Comparison of ENCODE assay signal across 17 mouse cellular contexts in genomic region chr13:19234700-19235374, GRCm38 (mm10).
DNase-seq lines count a peak whose midpoint lies in the region; ATAC-seq and TF ChIP-seq lines count a peak whose summit lies in the region.
"Had no signal": no experiment of that assay in that cellular context is flagged by ENCODE, and none has a peak within 500 bp of the region (broad histone marks: within the 10 kb centered on the region; RNA-seq: fewer than 3 reads in every experiment).

No protein-coding gene starts in this region.

- H3K27me3 ChIP-seq in lung, postnatal 0 days (replicated peaks; ENCODE audit: insufficient read depth, low read length), result no peaks in the 10 kb centered on the region
- H3K27me3 ChIP-seq in liver, embryonic 14.5 days (ENCODE audit: control insufficient read depth, insufficient read depth, low read length), result no peaks in the 10 kb centered on the region
- no peaks in the 10 kb centered on the region for H3K27me3 ChIP-seq in midbrain, embryonic 15.5 days (replicated peaks)
- H3K27me3 ChIP-seq: forebrain, embryonic 13.5 days; heart, embryonic 13.5 days; hindbrain, embryonic 12.5 days had no signal

- no peaks in the 10 kb centered on the region for H3K9me3 ChIP-seq in lung, postnatal 0 days (ENCODE audit: low read length)
- H3K9me3 ChIP-seq in liver, embryonic 14.5 days (ENCODE audit: control insufficient read depth, low read length), result no peaks in the 10 kb centered on the region
- no peaks in the 10 kb centered on the region for H3K9me3 ChIP-seq in midbrain, embryonic 15.5 days
- H3K9me3 ChIP-seq: forebrain, embryonic 13.5 days; heart, embryonic 13.5 days; hindbrain, embryonic 12.5 days had no signal

- H3K4me3 ChIP-seq in lung, postnatal 0 days (ENCODE audit: low read depth, low read length), result no peak overlapping the region
- no peak overlapping the region for H3K4me3 ChIP-seq in lung, adult 2 months (replicated peaks; ENCODE audit: extremely low read depth, low read depth, low read length)
- no peak overlapping the region for H3K4me3 ChIP-seq in liver, embryonic 14.5 days (ENCODE audit: insufficient read depth in 1 of 2, low read depth in 2 of 2, low read length in 2 of 2)
- no peak overlapping the region for H3K4me3 ChIP-seq in midbrain, embryonic 15.5 days
- H3K4me3 ChIP-seq: forebrain, embryonic 13.5 days; heart, embryonic 13.5 days; hindbrain, embryonic 12.5 days had no signal

- no peak for TF ChIP-seq CTCF in lung, postnatal 0 days (IDR thresholded peaks at IDR 0.05)
- TF ChIP-seq CTCF in lung, adult 2 months (IDR thresholded peaks at IDR 0.05; ENCODE audit: insufficient read depth, low read length), result no peak
- TF ChIP-seq CTCF in liver, embryonic 14.5 days (IDR thresholded peaks at IDR 0.05; ENCODE audit: low read depth), result no peak

- H3K4me2 ChIP-seq in lung, postnatal 0 days (replicated peaks; ENCODE audit: low read depth, low read length), result no peak overlapping the region
- no peak overlapping the region for H3K4me2 ChIP-seq in liver, embryonic 14.5 days (ENCODE audit: low read depth)
- H3K4me2 ChIP-seq in midbrain, embryonic 15.5 days, result no peak overlapping the region
- H3K4me2 ChIP-seq: forebrain, embryonic 13.5 days; heart, embryonic 13.5 days; hindbrain, embryonic 12.5 days had no signal

- WGBS in lung, postnatal 0 days, result 61% methylated on average over 5 of the region's 5 CpGs
- WGBS in lung, adult 2 months, result 65% methylated on average over 5 of the region's 5 CpGs
- WGBS in liver, embryonic 14.5 days (ENCODE audit: insufficient replicate concordance), result 30% methylated on average over 5 of the region's 5 CpGs
- WGBS in midbrain, embryonic 15.5 days, result 68% methylated on average over 5 of the region's 5 CpGs

- H3K27ac ChIP-seq in lung, postnatal 0 days (ENCODE audit: low read length), result no peak overlapping the region
- no peak overlapping the region for H3K27ac ChIP-seq in liver, embryonic 14.5 days
- no peak overlapping the region for H3K27ac ChIP-seq in midbrain, embryonic 15.5 days
- H3K27ac ChIP-seq: forebrain, embryonic 13.5 days; heart, embryonic 13.5 days; hindbrain, embryonic 12.5 days had no signal

- TF ChIP-seq EP300 in lung, postnatal 0 days (IDR thresholded peaks at IDR 0.05), result no peak
- TF ChIP-seq EP300 in liver, embryonic 14.5 days (IDR thresholded peaks at IDR 0.05; ENCODE audit: low read depth), result no peak

- no peaks in the 10 kb centered on the region for H3K4me1 ChIP-seq in lung, postnatal 0 days (ENCODE audit: insufficient read depth, low read depth, low read length)
- no peaks in the 10 kb centered on the region for H3K4me1 ChIP-seq in lung, adult 2 months (ENCODE audit: control insufficient read depth, insufficient read depth, low read length)
- peaks cover 0 to 3% of the 10 kb centered on the region in 2 experiments; a peak in 2 of 4 replicates for H3K4me1 ChIP-seq in liver, embryonic 14.5 days (replicated peaks; ENCODE audit: control insufficient read depth in 2 of 2, insufficient read depth in 2 of 2, low read length in 1 of 2)
- no peaks in the 10 kb centered on the region for H3K4me1 ChIP-seq in midbrain, embryonic 15.5 days
- H3K4me1 ChIP-seq: forebrain, embryonic 13.5 days; heart, embryonic 13.5 days; hindbrain, embryonic 12.5 days had no signal

- H3K9ac ChIP-seq in lung, postnatal 0 days (replicated peaks; ENCODE audit: low read depth), result no peak overlapping the region
- no peak overlapping the region for H3K9ac ChIP-seq in liver, embryonic 14.5 days (replicated peaks)
- H3K9ac ChIP-seq in midbrain, embryonic 15.5 days, result no peak overlapping the region
- H3K9ac ChIP-seq: forebrain, embryonic 13.5 days; forebrain, postnatal 0 days; heart, embryonic 13.5 days; hindbrain, embryonic 12.5 days had no signal

- no peaks in the 10 kb centered on the region for H3K36me3 ChIP-seq in lung, postnatal 0 days (ENCODE audit: insufficient read depth, low read length)
- H3K36me3 ChIP-seq in liver, embryonic 14.5 days (replicated peaks; ENCODE audit: control insufficient read depth, insufficient read depth, low read depth), result no peaks in the 10 kb centered on the region
- H3K36me3 ChIP-seq in midbrain, embryonic 15.5 days (replicated peaks), result no peaks in the 10 kb centered on the region
- H3K36me3 ChIP-seq: heart, embryonic 13.5 days; hindbrain, embryonic 12.5 days had no signal

- TF ChIP-seq POLR2A in lung, adult 2 months (IDR thresholded peaks at IDR 0.05; ENCODE audit: borderline replicate concordance, extremely low read depth, low read depth, low read length), result no peak

- peak; percentile 3 for DNase-seq in lung, postnatal 0 days (ENCODE audit: low spot score)
- DNase-seq in lung, adult 2 months, result no peak
- no peak for DNase-seq in liver, embryonic 14.5 days (ENCODE audit: low read depth in 3 of 3, low spot score in 3 of 3)
- no peak for DNase-seq in gastrocnemius, postnatal 25 days
- DNase-seq: adrenal gland, adult 8-10 months; adrenal gland, postnatal 36 days; cerebellum, adult 2 months; forebrain, postnatal 0 days; gastrocnemius, postnatal 14 days; heart, adult 11 months; heart, postnatal 36 days had no signal

- ATAC-seq in lung, postnatal 0 days, result no peak
- peak; percentile 73 for ATAC-seq in granulocyte monocyte progenitor cell, adult 5-6 weeks (replicated peaks; ENCODE audit: poor library complexity, severe bottlenecking)
- peak; percentile 31; the same call in 1 of the 2 replicates for ATAC-seq in liver, embryonic 14.5 days (ENCODE audit: insufficient read depth)
- ATAC-seq in megakaryocyte-erythroid progenitor cell, adult 5-6 weeks (replicated peaks; ENCODE audit: low FRiP score, low TSS enrichment, poor library complexity, severe bottlenecking), result peak; percentile 67
- ATAC-seq in midbrain, embryonic 15.5 days (replicated peaks), result no peak
- ATAC-seq: forebrain, embryonic 13.5 days; forebrain, postnatal 0 days had no signal

Comparison
In these comparisons a context has a peak if more than half of its experiments do, and no peak if none do; other contexts are left out.
1. ATAC-seq: peak in granulocyte monocyte progenitor cell, adult 5-6 weeks (single experiment), liver, embryonic 14.5 days (single experiment) and megakaryocyte-erythroid progenitor cell, adult 5-6 weeks (single experiment); none in lung, postnatal 0 days (single experiment) and midbrain, embryonic 15.5 days (single experiment).